Mouse (Mus musculus) ovary, postnatal 36 days (tissue): Measurements from ENCODE around the gene Naaladl2.
A peak's percentile ranks its signal among the peaks of the same experiment; 100 is the strongest.
"Not testable (repeated sequence)": the region's sequence is repeated elsewhere in the genome, so short reads cannot be mapped to it uniquely, and the experiment has no call there.

Experiments used
- DNase-seq: peaks from one replicate; pipeline ENCODE4 v3.0.0; 2022; ENCODE audit warnings: low spot score, mixed read lengths

The Naaladl2 gene

GRCm38 (mm10) chr3:24321489-24322405 is 822.3 kb downstream of the Naaladl2 start:
- no peak for DNase-seq

- DNase-seq: no peak
Measured at GRCm38 (mm10) chr3:24314658-24315297, 829.3 kb downstream of the Naaladl2 start.

GRCm38 (mm10) chr3:24225418-24225817 is 918.6 kb downstream of the Naaladl2 start:
- DNase-seq: no peak

- no peak for DNase-seq
Measured at GRCm38 (mm10) chr3:24217476-24217875, 926.6 kb downstream of the Naaladl2 start.

- DNase-seq: no peak
Measured at GRCm38 (mm10) chr3:24166531-24166930, 977.5 kb downstream of the Naaladl2 start.

- no peak for DNase-seq
Measured at GRCm38 (mm10) chr3:24163992-24164391, 980.1 kb downstream of the Naaladl2 start.

- DNase-seq: not testable (repeated sequence)
Measured at GRCm38 (mm10) chr3:24151086-24151815, 992.8 kb downstream of the Naaladl2 start.

- DNase-seq: no peak
Measured at GRCm38 (mm10) chr3:24142808-24143207, 1001.3 kb downstream of the Naaladl2 start.

GRCm38 (mm10) chr3:24138002-24138401 is 1006.1 kb downstream of the Naaladl2 start:
- DNase-seq: no peak

GRCm38 (mm10) chr3:24126200-24126599 is 1017.9 kb downstream of the Naaladl2 start:
- no peak for DNase-seq

GRCm38 (mm10) chr3:24124034-24124433 is 1020.0 kb downstream of the Naaladl2 start:
- no peak for DNase-seq

- DNase-seq: no peak
Measured at GRCm38 (mm10) chr3:24118136-24118535, 1025.9 kb downstream of the Naaladl2 start.

- DNase-seq: no peak
Measured at GRCm38 (mm10) chr3:24114849-24115248, 1029.2 kb downstream of the Naaladl2 start.

GRCm38 (mm10) chr3:24113360-24113759 is 1030.7 kb downstream of the Naaladl2 start:
- no peak for DNase-seq

- DNase-seq: no peak
Measured at GRCm38 (mm10) chr3:24106391-24106790, 1037.7 kb downstream of the Naaladl2 start.

- DNase-seq: no peak
Measured at GRCm38 (mm10) chr3:24079761-24080160, 1064.3 kb downstream of the Naaladl2 start.

- peak; percentile 16 for DNase-seq
Measured at GRCm38 (mm10) chr3:24071169-24071797, 1072.8 kb downstream of the Naaladl2 start.

GRCm38 (mm10) chr3:24070424-24071168 is 1073.5 kb downstream of the Naaladl2 start:
- no peak for DNase-seq

GRCm38 (mm10) chr3:24048217-24048616 is 1095.8 kb downstream of the Naaladl2 start:
- no peak for DNase-seq

- no peak for DNase-seq
Measured at GRCm38 (mm10) chr3:24001741-24002140, 1142.3 kb downstream of the Naaladl2 start.

GRCm38 (mm10) chr3:23973727-23974126 is 1170.3 kb downstream of the Naaladl2 start:
- no peak for DNase-seq
